Mouse (Mus musculus): ENCODE measurements around the gene Rock2.

- TF ChIP-seq CTCF (IDR thresholded peaks at IDR 0.05; ENCODE audit: low read depth) (no peak), EP300 (IDR thresholded peaks at IDR 0.05; ENCODE audit: low read depth) (no peak)
Measured at GRCm38 (mm10) chr12:16848501-16848900, 46.2 kb upstream of the Rock2 start.
